In genomic region chr4:99503221-99503744, GRCm38 (mm10) we compare ENCODE assay signal across 23 mouse cellular contexts.
DNase-seq lines count a peak whose midpoint lies in the region; ATAC-seq lines count a peak whose summit lies in the region.
"Had no signal": no experiment of that assay in that cellular context is flagged by ENCODE, and none has a peak within 500 bp of the region (broad histone marks: within the 10 kb centered on the region; RNA-seq: fewer than 3 reads in every experiment).

No protein-coding gene starts in this region.

- H3K9me3 ChIP-seq in hindbrain, embryonic 11.5 days (ENCODE audit: control insufficient read depth, low read length): no peaks in the 10 kb centered on the region
- no peaks in the 10 kb centered on the region for H3K9me3 ChIP-seq in hindbrain, embryonic 16.5 days (ENCODE audit: control insufficient read depth, low read length)
- H3K9me3 ChIP-seq in midbrain, embryonic 15.5 days: no peaks in the 10 kb centered on the region
- H3K9me3 ChIP-seq: embryonic facial prominence, embryonic 13.5 days had no signal

- no peak overlapping the region for H3K27ac ChIP-seq in hindbrain, embryonic 11.5 days (ENCODE audit: low read depth, low read length)
- H3K27ac ChIP-seq in hindbrain, embryonic 16.5 days (ENCODE audit: low read depth, low read length): no peak overlapping the region
- H3K27ac ChIP-seq in midbrain, embryonic 15.5 days: no peak overlapping the region
- H3K27ac ChIP-seq: embryonic facial prominence, embryonic 13.5 days; midbrain, embryonic 13.5 days had no signal

- no peak overlapping the region for H3K4me2 ChIP-seq in hindbrain, embryonic 11.5 days (replicated peaks; ENCODE audit: low read depth, low read length)
- H3K4me2 ChIP-seq in hindbrain, embryonic 16.5 days (ENCODE audit: low read length): no peak overlapping the region
- H3K4me2 ChIP-seq in midbrain, embryonic 15.5 days: no peak overlapping the region
- H3K4me2 ChIP-seq: embryonic facial prominence, embryonic 13.5 days; heart, embryonic 12.5 days; midbrain, embryonic 13.5 days had no signal

- H3K27me3 ChIP-seq in hindbrain, embryonic 11.5 days (ENCODE audit: control insufficient read depth, insufficient read depth, low read length): peaks cover 43% of the 10 kb centered on the region
- H3K27me3 ChIP-seq in hindbrain, embryonic 16.5 days (replicated peaks; ENCODE audit: control insufficient read depth, insufficient read depth, low read length): peaks cover 18% of the 10 kb centered on the region
- H3K27me3 ChIP-seq in midbrain, embryonic 15.5 days (replicated peaks): no peaks in the 10 kb centered on the region
- H3K27me3 ChIP-seq: heart, embryonic 12.5 days had no signal

- DNase-seq in hindbrain, embryonic 11.5 days (ENCODE audit: low spot score): peak; percentile 26
- DNase-seq in Muller cell, postnatal 12 days (ENCODE audit: inconsistent ontology term): peak; percentile 7
- DNase-seq in embryo, embryonic 9.5 days (ENCODE audit: extremely low spot score): peak; percentile 32
- DNase-seq in kidney, postnatal 36 days: peak; percentile 13
- no peak for DNase-seq in gastrocnemius, adult 8-10 months (ENCODE audit: low spot score in 2 of 2)
- DNase-seq: adrenal gland, postnatal 25 days; cerebellum, adult 11-12 months; cerebellum, postnatal 25 days; heart, postnatal 14 days; left cerebral cortex, postnatal 4 days; liver; right cerebral cortex, postnatal 14 days; spleen, adult 18-20 months; thymus, postnatal 25 days had no signal

- H3K4me1 ChIP-seq in hindbrain, embryonic 11.5 days (replicated peaks; ENCODE audit: control insufficient read depth, insufficient read depth, low read length): no peaks in the 10 kb centered on the region
- H3K4me1 ChIP-seq in hindbrain, embryonic 16.5 days (ENCODE audit: control insufficient read depth, insufficient read depth, low read depth, low read length): no peaks in the 10 kb centered on the region
- no peaks in the 10 kb centered on the region for H3K4me1 ChIP-seq in midbrain, embryonic 15.5 days
- H3K4me1 ChIP-seq: embryonic facial prominence, embryonic 13.5 days; heart, embryonic 12.5 days; midbrain, embryonic 13.5 days had no signal

- no peak overlapping the region for H3K9ac ChIP-seq in hindbrain, embryonic 11.5 days (ENCODE audit: low read depth, low read length)
- H3K9ac ChIP-seq in hindbrain, embryonic 16.5 days (ENCODE audit: low read depth, low read length): no peak overlapping the region
- no peak overlapping the region for H3K9ac ChIP-seq in midbrain, embryonic 15.5 days
- H3K9ac ChIP-seq: embryonic facial prominence, embryonic 13.5 days; heart, embryonic 12.5 days; midbrain, embryonic 13.5 days had no signal

- ATAC-seq in hindbrain, embryonic 11.5 days (ENCODE audit: low FRiP score): no peak
- ATAC-seq in hindbrain, embryonic 16.5 days: no peak
- no peak for ATAC-seq in midbrain, embryonic 15.5 days (replicated peaks)
- ATAC-seq: forebrain, embryonic 14.5 days; lung, postnatal 0 days; midbrain, embryonic 13.5 days had no signal

- WGBS in hindbrain, embryonic 11.5 days: 39% methylated on average over 10 of the region's 10 CpGs
- 23% methylated on average over 10 of the region's 10 CpGs for WGBS in hindbrain, embryonic 16.5 days
- WGBS in midbrain, embryonic 15.5 days: 55% methylated on average over 10 of the region's 10 CpGs

- no peaks in the 10 kb centered on the region for H3K36me3 ChIP-seq in hindbrain, embryonic 11.5 days (ENCODE audit: control insufficient read depth, insufficient read depth, low read length)
- H3K36me3 ChIP-seq in hindbrain, embryonic 16.5 days (ENCODE audit: control insufficient read depth, insufficient read depth, low read length): no peaks in the 10 kb centered on the region
- H3K36me3 ChIP-seq in midbrain, embryonic 15.5 days (replicated peaks): no peaks in the 10 kb centered on the region
- H3K36me3 ChIP-seq: embryonic facial prominence, embryonic 13.5 days; G1E; heart, embryonic 12.5 days; midbrain, embryonic 13.5 days had no signal

- no peak overlapping the region for H3K4me3 ChIP-seq in hindbrain, embryonic 11.5 days (ENCODE audit: low read depth, low read length)
- H3K4me3 ChIP-seq in hindbrain, embryonic 16.5 days (ENCODE audit: low read length): no peak overlapping the region
- H3K4me3 ChIP-seq in midbrain, embryonic 15.5 days: no peak overlapping the region
- H3K4me3 ChIP-seq: embryonic facial prominence, embryonic 13.5 days; heart, embryonic 12.5 days; midbrain, embryonic 13.5 days; myocyte had no signal

Comparison
In these comparisons a context has a peak if more than half of its experiments do, and no peak if none do; other contexts are left out.
1. DNase-seq: peak in hindbrain, embryonic 11.5 days (single experiment), Muller cell, postnatal 12 days (single experiment), embryo, embryonic 9.5 days (single experiment) and kidney, postnatal 36 days (2 of 2); none in gastrocnemius, adult 8-10 months (0 of 2).